Mouse (Mus musculus): ENCODE measurements at regions not wholly inside any gene's neighbourhood (a gene's known extent, or its start where the extent isn't known, plus 50 kb on each side); places are given as distances from the start of the nearest gene placed in this dataset.

DNA sequence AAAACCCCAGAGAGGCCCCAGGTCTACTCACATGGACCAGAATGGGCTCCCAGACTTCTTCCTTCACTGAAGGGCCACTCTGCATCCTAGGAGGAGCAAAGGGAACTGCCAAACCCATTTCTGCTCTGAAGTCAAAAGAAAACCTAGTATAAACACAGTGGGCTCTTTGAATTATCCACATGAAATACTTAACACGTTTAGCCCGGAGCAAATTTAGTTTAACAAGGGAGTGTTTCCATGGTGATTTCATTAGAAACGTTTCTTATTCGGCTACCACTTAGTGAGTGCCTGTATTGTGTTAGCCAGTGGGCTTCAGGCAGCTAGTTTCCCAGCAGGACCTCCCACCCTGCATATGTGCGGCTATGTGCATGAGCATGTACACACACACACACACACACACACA, 69.4 kb downstream of the Thnsl2 start:
- TF ChIP-seq CTCF (IDR thresholded peaks at IDR 0.05) (no peak), POLR2A (IDR thresholded peaks at IDR 0.05; ENCODE audit: insufficient read depth, low read depth, low read length) (no peak)
